In genomic region chr3:101216711-101217110, GRCm38 (mm10) we compare ENCODE assay signal across 33 mouse cellular contexts.
"Had no signal": no experiment of that assay in that cellular context is flagged by ENCODE, and none has a peak within 500 bp of the region (broad histone marks: within the 10 kb centered on the region; RNA-seq: fewer than 3 reads in every experiment).

No protein-coding gene starts in this region.

- H3K27ac ChIP-seq: heart, embryonic 13.5 days; heart, embryonic 15.5 days; hindbrain, embryonic 10.5 days; hindbrain, embryonic 12.5 days; hindbrain, embryonic 14.5 days; hindbrain, embryonic 15.5 days; hindbrain, postnatal 0 days; intestine, embryonic 15.5 days; kidney, embryonic 15.5 days; kidney, postnatal 0 days; layer of hippocampus, adult 2 months; left cerebral cortex, adult 2 months had no signal

- ATAC-seq: hindbrain, embryonic 16.5 days; hindbrain, postnatal 0 days; inflammation-experienced regulatory T-cells, adult 6 months; intestine, embryonic 15.5 days; intestine, postnatal 0 days had no signal

- H3K36me3 ChIP-seq: heart, embryonic 12.5 days; heart, embryonic 13.5 days; heart, embryonic 15.5 days; hindbrain, embryonic 10.5 days; hindbrain, embryonic 12.5 days; hindbrain, embryonic 15.5 days; intestine, embryonic 15.5 days; kidney, embryonic 15.5 days had no signal

- H3K9ac ChIP-seq: heart, embryonic 12.5 days; heart, embryonic 13.5 days; heart, embryonic 15.5 days; hindbrain, embryonic 12.5 days; hindbrain, embryonic 14.5 days; hindbrain, embryonic 15.5 days; intestine, embryonic 15.5 days; kidney, embryonic 15.5 days had no signal

- H3K9me3 ChIP-seq: heart, embryonic 15.5 days; hindbrain, embryonic 15.5 days; intestine, embryonic 15.5 days had no signal

- H3K27me3 ChIP-seq: heart, embryonic 12.5 days; heart, embryonic 13.5 days; heart, embryonic 15.5 days; hindbrain, embryonic 12.5 days; hindbrain, embryonic 15.5 days; intestine, embryonic 15.5 days; kidney, embryonic 15.5 days had no signal

- H3K4me2 ChIP-seq: heart, embryonic 11.5 days; heart, embryonic 12.5 days; heart, embryonic 13.5 days; heart, embryonic 15.5 days; hindbrain, embryonic 12.5 days; hindbrain, embryonic 14.5 days; hindbrain, embryonic 15.5 days; intestine, embryonic 15.5 days; kidney, embryonic 15.5 days had no signal

- DNase-seq: heart, postnatal 10 days; heart, postnatal 14 days; heart, postnatal 36 days; heart, postnatal 4 days; kidney, adult 11 months; kidney, adult 18-20 months; kidney, adult 2 months; kidney, adult 8-10 months; kidney, adult 9 months; kidney, postnatal 10 days; kidney, postnatal 14 days; kidney, postnatal 25 days; kidney, postnatal 36 days; kidney, postnatal 4 days; layer of hippocampus, adult 9-11 months; layer of hippocampus, postnatal 36 days had no signal

- H3K4me3 ChIP-seq: heart, embryonic 12.5 days; heart, embryonic 13.5 days; heart, embryonic 15.5 days; hindbrain, embryonic 10.5 days; hindbrain, embryonic 12.5 days; hindbrain, embryonic 15.5 days; intestine, embryonic 15.5 days; kidney, embryonic 15.5 days; layer of hippocampus, adult 2 months; left cerebral cortex, adult 2 months had no signal
